Mouse (Mus musculus): ENCODE data around the gene Rab11a. TPM values are rescaled to one million over a fixed set of nuclear protein-coding genes. Genes with fewer than 3 reads are reported as not detected.

Rab11a gene
- polyA plus RNA-seq, 1 experiment from 2014 or later = 277 TPM

DNA sequence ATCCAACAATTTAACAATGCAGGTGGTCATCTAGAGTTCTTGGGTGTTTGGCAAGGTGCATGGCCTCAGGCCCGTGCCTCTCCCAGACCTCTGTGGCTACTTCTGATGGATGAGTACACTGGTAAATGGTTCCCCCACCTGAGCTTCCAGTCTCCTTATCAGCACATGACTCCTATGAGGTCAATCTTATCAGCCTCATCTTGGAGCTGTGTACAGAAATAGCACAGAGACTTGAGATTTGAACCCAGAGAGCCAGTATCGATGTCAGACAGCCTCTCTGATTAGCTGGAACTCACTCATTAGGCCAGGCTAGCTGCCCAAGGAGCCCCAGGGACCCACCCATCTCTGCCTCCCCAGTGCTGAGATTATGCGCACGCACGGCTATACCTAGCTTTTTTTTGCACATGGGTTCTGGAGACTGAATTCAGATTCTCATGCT, 32.9 kb upstream of the Rab11a start:
- Histone ChIP-seq H3K27me3 (ENCODE audit: low read depth, poor library complexity, severe bottlenecking) (no peaks in the 10 kb centered on the region), H3K4me3 (no peak overlapping the region), H3K9me3 (replicated peaks) (no peaks in the 10 kb centered on the region), H3K4me1 (peaks cover 17% of the 10 kb centered on the region), H3K36me3 (no peaks in the 10 kb centered on the region), H3K27ac (replicated peaks) (no peak overlapping the region)
- no peak for DNase-seq (ENCODE audit: low spot score)
- 95% methylated on average over 5 of the region's 5 CpGs for WGBS

DNA sequence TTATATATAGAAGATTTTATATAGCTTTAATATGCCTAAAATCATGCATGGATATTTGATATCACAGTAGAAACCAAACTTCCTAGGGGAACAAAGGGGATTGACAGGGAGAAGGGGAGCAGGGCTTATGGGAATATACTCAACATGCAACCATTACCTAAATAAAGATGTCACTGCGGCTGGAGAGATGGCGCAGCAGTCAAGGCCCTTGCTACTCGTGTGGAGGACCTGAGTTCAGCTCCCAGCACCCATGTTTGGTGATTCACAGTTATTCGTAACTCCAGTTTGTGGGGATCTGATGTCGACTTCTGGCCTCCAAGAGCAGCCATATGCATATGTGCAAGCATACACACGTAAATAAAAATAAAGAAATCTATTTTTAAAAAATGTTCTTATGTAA, 32.4 kb upstream of the Rab11a start:
- H3K36me3 ChIP-seq = no peaks in the 10 kb centered on the region
- peaks cover 13% of the 10 kb centered on the region for H3K4me1 ChIP-seq
- no peak overlapping the region for H3K27ac ChIP-seq (replicated peaks)
- no peak overlapping the region for H3K4me3 ChIP-seq
- H3K27me3 ChIP-seq (ENCODE audit: low read depth, poor library complexity, severe bottlenecking) = no peaks in the 10 kb centered on the region
- no peak for DNase-seq (ENCODE audit: low spot score)
- WGBS = 88% methylated on average over 6 of the region's 6 CpGs
- H3K9me3 ChIP-seq (replicated peaks) = no peaks in the 10 kb centered on the region

DNA sequence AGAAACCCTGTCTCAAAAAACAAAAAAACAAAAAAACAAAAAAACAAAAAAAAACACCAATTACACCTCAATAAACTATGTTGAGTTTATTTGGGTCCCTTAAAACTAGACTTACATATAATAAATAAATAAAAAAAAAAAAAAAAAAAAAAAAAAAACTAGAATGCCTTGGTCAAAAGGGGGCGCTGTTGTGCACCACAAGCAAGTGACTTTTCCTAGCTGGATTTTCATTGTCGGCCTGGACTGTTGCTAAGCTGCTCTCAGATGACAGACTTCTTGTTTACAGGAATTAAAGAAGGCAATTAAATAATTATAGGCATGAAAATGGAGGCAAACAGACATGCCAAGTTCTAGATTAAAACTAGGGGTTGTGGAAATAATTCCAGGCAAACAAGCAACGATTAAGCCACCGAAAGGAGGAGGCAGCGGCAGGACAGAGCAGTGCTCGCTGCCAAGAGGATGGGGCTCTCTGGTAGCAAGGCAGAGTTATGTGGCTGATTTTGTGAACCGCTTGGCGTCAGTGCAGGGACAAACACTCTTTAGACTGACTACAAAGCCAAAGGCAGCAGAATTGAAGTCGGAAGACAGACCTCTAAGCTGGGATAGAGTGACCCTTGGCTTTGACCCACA, 31.6 kb upstream of the Rab11a start:
- Histone ChIP-seq H3K4me3 (no peak overlapping the region), H3K9me3 (replicated peaks) (no peaks in the 10 kb centered on the region), H3K27me3 (ENCODE audit: low read depth, poor library complexity, severe bottlenecking) (no peaks in the 10 kb centered on the region), H3K4me1 (peaks cover 6% of the 10 kb centered on the region), H3K36me3 (no peaks in the 10 kb centered on the region), H3K27ac (replicated peaks) (no peak overlapping the region)
- WGBS = 50% methylated on average over 9 of the region's 9 CpGs
- DNase-seq (ENCODE audit: low spot score) = no peak

DNA sequence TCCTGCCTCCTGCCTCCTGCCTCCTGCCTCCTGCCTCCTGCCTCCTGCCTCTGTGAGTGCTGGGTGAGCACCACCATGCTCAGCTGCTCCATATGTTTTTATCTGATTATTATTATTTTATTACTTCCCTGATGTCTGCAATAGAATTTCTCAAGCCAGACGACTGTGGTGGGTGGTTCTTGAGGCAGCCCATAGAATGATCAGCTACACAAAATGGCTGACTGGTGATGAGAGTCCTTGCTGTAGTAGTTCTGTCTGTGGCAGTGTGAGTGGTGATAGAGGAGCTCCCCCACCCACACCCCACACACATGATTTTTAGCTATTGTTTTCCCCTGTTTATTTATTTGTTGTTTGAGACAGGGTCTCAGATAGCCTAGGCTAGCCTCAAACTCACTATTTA, 30.2 kb upstream of the Rab11a start:
- H3K27me3 ChIP-seq (ENCODE audit: low read depth, poor library complexity, severe bottlenecking) = no peaks in the 10 kb centered on the region
- no peak for DNase-seq (ENCODE audit: low spot score)
- no peaks in the 10 kb centered on the region for H3K36me3 ChIP-seq
- H3K9me3 ChIP-seq (replicated peaks) = no peaks in the 10 kb centered on the region
- WGBS = 72% methylated on average over 1 of the region's 1 CpGs
- peaks cover 4% of the 10 kb centered on the region; the same call in 1 of the 2 replicates for H3K4me1 ChIP-seq
- H3K27ac ChIP-seq (replicated peaks) = no peak overlapping the region
- H3K4me3 ChIP-seq = no peak overlapping the region

DNA sequence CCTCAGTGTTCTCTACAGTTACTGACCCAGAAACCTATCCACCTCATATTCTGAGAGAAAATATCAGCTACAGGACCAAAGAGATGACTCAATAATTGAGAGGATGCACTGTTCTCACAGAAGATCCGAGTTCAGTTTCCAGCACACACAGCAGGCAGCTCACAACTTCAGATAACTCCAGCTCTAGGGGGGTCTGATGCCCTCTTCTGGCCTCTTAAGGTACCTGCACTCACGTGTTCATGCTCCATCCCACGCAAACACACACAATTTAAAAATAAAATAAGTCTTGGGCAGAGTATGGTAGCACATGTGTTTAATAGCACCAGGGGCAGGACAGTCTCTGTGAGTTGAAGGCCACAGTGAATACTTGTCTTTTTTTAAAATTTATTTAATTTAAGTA, 28.6 kb upstream of the Rab11a start:
- Histone ChIP-seq H3K27ac (replicated peaks) (no peak overlapping the region), H3K36me3 (no peaks in the 10 kb centered on the region), H3K9me3 (replicated peaks) (no peaks in the 10 kb centered on the region), H3K27me3 (ENCODE audit: low read depth, poor library complexity, severe bottlenecking) (no peaks in the 10 kb centered on the region), H3K4me1 (peaks cover 4% of the 10 kb centered on the region; the same call in 1 of the 2 replicates), H3K4me3 (no peak overlapping the region)
- DNase-seq (ENCODE audit: low spot score) = no peak
- WGBS = 91% methylated on average over 3 of the region's 3 CpGs

DNA sequence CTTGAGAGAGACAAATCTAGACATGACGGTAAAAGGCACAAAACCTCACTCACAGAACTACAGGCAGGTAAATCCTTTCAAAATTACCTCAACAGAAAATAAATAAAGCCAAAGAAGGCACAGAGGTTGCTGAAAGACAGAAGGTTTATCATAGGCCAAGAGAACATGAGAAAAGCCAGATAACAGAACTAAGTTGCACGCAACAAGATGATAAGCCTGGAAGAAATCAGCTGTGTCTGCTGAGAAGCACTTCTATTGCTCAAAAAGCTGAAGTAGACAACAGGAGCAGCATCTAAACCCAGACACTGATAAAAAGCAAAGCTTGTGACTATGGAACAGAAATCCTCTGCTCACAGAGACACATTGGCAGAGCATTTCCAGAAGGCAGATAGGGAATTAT, 27.3 kb upstream of the Rab11a start:
- Histone ChIP-seq H3K9me3 (replicated peaks) (no peaks in the 10 kb centered on the region), H3K27me3 (ENCODE audit: low read depth, poor library complexity, severe bottlenecking) (no peaks in the 10 kb centered on the region), H3K4me3 (no peak overlapping the region), H3K4me1 (peaks cover 4% of the 10 kb centered on the region; the same call in 1 of the 2 replicates), H3K27ac (replicated peaks) (no peak overlapping the region), H3K36me3 (no peaks in the 10 kb centered on the region)
- no peak for DNase-seq (ENCODE audit: low spot score)
- 93% methylated on average over 2 of the region's 2 CpGs for WGBS

DNA sequence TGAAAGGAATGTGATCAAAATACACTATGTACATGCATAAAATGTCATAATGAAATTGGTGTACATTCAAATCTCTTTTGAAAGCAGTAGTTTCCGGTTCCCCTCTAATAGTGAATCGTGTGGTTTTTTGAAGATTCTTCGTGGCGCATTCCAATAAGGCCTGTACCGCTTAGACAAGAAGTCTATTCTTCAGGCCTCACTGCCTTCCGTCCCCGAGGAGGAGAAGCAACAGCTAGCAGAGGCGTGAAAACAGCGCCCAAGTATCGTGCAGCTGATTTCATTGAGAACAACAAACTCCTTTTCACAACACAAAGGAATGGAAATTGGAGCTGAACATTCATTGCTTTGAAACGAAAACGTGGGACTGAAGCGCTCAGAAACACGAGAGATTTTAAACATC, 20.5 kb upstream of the Rab11a start:
- Histone ChIP-seq H3K4me3 (no peak overlapping the region), H3K36me3 (no peaks in the 10 kb centered on the region), H3K9me3 (replicated peaks) (no peaks in the 10 kb centered on the region), H3K27ac (replicated peaks) (no peak overlapping the region), H3K4me1 (peaks cover 9% of the 10 kb centered on the region), H3K27me3 (ENCODE audit: low read depth, poor library complexity, severe bottlenecking) (no peaks in the 10 kb centered on the region)
- whole genome bisulfite sequencing = 81% methylated on average over 14 of the region's 14 CpGs
- no peak for DNase-seq (ENCODE audit: low spot score)

DNA sequence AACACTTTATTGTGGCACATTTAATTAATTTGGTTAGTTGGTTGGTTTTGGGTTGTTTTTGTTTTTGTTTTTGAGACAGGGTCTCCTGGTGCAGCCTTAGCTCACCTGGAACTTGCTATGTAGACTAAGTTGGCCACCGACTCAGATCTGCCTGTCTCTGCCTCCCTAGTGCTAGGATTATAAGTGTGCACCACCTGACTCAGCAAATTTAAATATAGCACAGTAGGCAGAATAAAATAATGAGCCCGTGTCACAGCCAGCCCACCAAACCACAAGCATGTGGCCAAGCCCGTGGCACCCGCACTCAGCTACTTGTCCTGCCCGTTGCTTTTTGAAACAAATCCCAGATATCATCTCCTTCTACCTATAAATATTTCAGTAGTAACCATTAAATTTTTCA, 15.0 kb upstream of the Rab11a start:
- H3K9me3 ChIP-seq (replicated peaks) = no peaks in the 10 kb centered on the region
- H3K36me3 ChIP-seq = no peaks in the 10 kb centered on the region
- 95% methylated on average over 5 of the region's 5 CpGs for WGBS
- no peaks in the 10 kb centered on the region for H3K27me3 ChIP-seq (ENCODE audit: low read depth, poor library complexity, severe bottlenecking)
- no peak for DNase-seq (ENCODE audit: low spot score)
- H3K27ac ChIP-seq (replicated peaks) = no peak overlapping the region
- H3K4me1 ChIP-seq = peaks cover 9% of the 10 kb centered on the region
- H3K4me3 ChIP-seq = no peak overlapping the region

DNA sequence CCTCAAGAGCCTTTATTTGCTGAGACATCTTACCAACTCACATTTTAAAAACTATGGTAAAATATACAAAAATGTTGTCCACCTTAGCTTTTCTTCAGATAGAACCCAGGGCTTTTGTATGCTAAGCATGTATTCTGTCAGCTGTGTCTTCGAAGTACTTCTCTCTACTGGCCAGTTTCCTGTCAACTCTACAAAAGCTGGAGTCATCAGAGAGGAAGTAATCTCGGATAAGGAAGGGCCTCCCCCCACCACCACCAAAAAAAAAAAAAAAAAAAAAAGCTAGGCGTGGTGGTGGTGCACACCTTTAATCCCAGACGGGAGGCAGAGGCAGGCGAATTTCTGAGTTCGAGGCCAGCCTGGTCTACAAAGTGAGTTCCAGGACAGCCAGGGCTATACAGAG, 11.8 kb upstream of the Rab11a start:
- no peak for DNase-seq (ENCODE audit: low spot score)

DNA sequence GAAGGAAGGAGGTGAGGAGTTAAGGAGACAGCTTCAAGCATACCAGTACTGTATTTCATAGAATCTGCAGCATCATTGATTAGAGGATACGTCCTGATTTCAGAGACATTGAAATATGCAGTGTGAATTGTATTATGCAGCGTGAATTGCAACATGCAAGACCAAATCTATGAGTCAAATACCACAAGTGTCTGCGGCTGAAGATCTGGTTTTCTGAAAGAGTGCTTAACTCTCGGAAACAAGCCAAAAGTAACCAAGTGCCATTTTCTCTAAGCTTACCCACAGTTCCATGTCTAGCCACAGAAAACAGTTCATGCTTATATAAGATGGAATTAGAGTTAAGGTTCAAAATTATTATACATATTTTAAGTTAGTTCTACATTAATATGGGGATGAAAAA, 10.2 kb upstream of the Rab11a start:
- 82% methylated on average over 4 of the region's 4 CpGs for WGBS
- H3K36me3 ChIP-seq = no peaks in the 10 kb centered on the region
- no peak overlapping the region for H3K27ac ChIP-seq (replicated peaks)
- H3K4me1 ChIP-seq = no peaks in the 10 kb centered on the region
- H3K27me3 ChIP-seq (ENCODE audit: low read depth, poor library complexity, severe bottlenecking) = no peaks in the 10 kb centered on the region
- DNase-seq (ENCODE audit: low spot score) = no peak
- no peak overlapping the region for H3K4me3 ChIP-seq
- no peaks in the 10 kb centered on the region for H3K9me3 ChIP-seq (replicated peaks)

More for the DNA sequence above, 11.8 kb upstream of the Rab11a start:
- Histone ChIP-seq H3K4me1 (no peaks in the 10 kb centered on the region), H3K4me3 (no peak overlapping the region), H3K36me3 (no peaks in the 10 kb centered on the region), H3K27ac (replicated peaks) (no peak overlapping the region), H3K9me3 (replicated peaks) (no peaks in the 10 kb centered on the region), H3K27me3 (ENCODE audit: low read depth, poor library complexity, severe bottlenecking) (no peaks in the 10 kb centered on the region)
- WGBS = 91% methylated on average over 6 of the region's 6 CpGs

DNA sequence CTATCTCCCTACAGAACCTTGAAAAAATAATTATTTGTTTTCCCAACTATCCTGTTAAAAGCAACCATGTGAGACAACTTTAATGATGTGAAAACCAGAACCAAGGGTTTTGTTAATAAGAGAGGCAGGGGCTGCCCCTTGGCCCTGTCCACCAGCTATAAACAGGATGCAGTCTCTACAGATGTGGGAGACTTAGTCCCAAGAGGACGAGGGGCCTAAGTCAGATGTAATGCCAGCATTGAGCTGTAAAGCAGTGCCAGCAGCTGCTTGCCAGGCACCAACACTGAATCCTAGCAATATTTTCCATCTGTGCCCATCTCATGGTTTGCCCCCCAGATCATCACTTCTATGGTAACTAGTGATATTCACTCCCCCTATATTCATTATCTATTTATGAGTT, 4.9 kb upstream of the Rab11a start:
- DNase-seq (ENCODE audit: low spot score) = no peak
- no peaks in the 10 kb centered on the region for H3K36me3 ChIP-seq
- H3K27me3 ChIP-seq (ENCODE audit: low read depth, poor library complexity, severe bottlenecking) = no peaks in the 10 kb centered on the region
- no peak overlapping the region for H3K4me3 ChIP-seq
- H3K27ac ChIP-seq (replicated peaks) = no peak overlapping the region
- WGBS = 76% methylated on average over 1 of the region's 1 CpGs
- no peaks in the 10 kb centered on the region for H3K4me1 ChIP-seq
- no peaks in the 10 kb centered on the region for H3K9me3 ChIP-seq (replicated peaks)

DNA sequence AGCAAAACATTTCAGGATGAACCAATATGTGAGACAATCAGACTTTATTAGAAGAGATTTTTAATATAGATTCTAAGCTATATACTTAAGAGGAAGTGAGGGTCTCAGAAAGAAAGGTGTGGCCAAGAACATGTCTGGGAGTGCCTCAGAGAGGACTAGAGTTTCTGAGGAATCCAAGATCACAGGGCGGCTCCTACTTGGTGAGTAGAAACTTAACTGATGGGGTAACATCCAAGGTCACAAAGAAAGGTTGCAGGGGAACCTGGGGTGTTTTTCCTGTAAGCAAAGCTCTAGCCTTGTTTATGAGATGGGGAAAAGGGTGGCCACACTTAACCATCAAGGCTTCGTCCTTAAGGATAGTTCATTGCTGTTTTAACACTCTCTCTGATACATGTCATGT, 1.4 kb upstream of the Rab11a start:
- Histone ChIP-seq H3K4me3 (no peak overlapping the region), H3K36me3 (no peaks in the 10 kb centered on the region), H3K27ac (replicated peaks) (no peak overlapping the region), H3K4me1 (peaks cover 13% of the 10 kb centered on the region), H3K9me3 (replicated peaks) (no peaks in the 10 kb centered on the region), H3K27me3 (ENCODE audit: low read depth, poor library complexity, severe bottlenecking) (no peaks in the 10 kb centered on the region)
- DNase-seq (ENCODE audit: low spot score) = no peak
- 82% methylated on average over 2 of the region's 2 CpGs for WGBS

DNA sequence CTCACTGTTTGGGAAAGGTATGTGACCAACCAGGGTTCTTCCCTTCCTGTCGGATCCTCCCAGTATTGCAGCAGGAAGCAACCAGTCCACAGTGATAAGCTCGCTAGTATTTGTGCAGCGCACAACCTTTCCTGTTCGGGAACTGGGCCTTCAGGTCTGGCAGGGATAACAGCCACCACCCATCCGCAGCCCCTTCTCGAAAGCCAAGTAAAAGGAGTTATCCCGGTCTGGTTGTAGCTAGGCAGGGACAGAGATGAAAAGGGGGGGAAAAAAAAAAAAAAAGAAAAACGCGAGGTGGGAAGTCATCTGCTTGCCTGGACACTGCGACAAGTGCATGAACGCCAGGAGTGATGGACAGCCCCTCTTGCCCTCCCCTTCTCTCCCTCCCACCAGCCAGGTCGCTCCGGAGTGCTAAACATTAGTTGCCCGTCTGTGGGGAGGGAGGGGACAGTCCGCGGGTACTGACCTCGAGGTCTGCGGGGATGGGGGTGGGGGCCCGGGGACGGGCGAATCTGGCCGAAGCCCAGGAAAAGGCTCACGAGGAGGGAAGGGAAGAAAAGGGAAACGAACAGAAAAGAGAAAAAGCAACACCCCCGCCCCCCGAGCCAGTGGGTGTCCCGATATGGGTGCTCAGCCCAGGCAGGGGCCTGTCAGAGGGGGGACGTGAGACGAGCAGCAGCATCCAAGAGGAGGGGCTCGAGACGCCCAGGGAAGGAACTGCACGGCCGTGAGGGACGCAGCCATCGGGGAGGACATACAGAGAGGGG, 736 bp downstream of the Rab11a start:
- WGBS = under 1% methylated on average over 34 of the region's 35 CpGs
- no peaks in the 10 kb centered on the region for H3K27me3 ChIP-seq (ENCODE audit: low read depth, poor library complexity, severe bottlenecking)
- DNase-seq (ENCODE audit: low spot score) = peak; percentile 68
- peak overlapping the region; percentile 97 for H3K4me3 ChIP-seq
- peaks cover 13% of the 10 kb centered on the region for H3K4me1 ChIP-seq
- H3K27ac ChIP-seq (replicated peaks) = peak overlapping the region; percentile 93
- H3K9me3 ChIP-seq (replicated peaks) = no peaks in the 10 kb centered on the region
- H3K36me3 ChIP-seq = no peaks in the 10 kb centered on the region
